Mouse (Mus musculus) adrenal gland, postnatal 4 days (tissue): ENCODE measurements around the gene Stpg4. TPM values are rescaled to one million over a fixed set of nuclear protein-coding genes. Genes with fewer than 3 reads are reported as not detected.

Experiments
- DNase-seq, 2 experiments: peaks; one replicate each; pipeline ENCODE4 v3.0.0; 2021 to 2022; ENCODE audit warnings: low spot score in 2 of 2, mixed read lengths in 2 of 2
- total RNA-seq, 2 experiments: library from RNA; stranded (reverse); gene quantifications; 2 replicates each; pipeline ENCODE4 v1.2.3; 2021

Stpg4 gene
- total RNA-seq, 2 experiments from 2014 or later, result 0.51 TPM; not detected in 1

DNA sequence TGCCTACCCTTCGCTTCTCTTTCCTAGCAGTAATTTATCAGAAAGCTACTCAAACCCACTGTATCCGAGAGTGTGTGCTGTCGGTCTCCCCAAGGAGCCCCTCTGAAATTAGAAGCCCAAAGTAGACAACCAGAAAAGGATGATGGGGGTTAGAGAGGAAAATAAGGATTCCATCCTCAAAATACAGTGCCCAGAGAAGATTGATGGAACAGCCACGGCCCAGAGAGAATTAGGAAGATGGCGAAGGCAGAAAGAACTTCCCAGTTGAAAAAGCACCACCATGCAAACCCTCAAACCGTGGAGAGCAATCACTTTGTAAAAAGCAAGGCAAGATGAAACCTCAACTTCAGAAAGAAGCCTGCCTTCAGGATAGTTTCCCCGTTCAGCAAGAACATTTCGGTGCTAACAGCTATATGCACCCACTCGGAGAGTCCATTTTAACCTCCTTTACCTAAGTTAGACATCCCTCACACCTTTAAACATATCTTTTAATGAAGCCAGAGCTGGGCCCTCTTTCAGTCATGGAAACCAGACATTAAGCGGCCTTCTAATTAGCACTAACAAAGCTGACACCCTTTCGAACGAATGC, 20.2 kb upstream of the Stpg4 start:
- DNase-seq, result no peak

DNA sequence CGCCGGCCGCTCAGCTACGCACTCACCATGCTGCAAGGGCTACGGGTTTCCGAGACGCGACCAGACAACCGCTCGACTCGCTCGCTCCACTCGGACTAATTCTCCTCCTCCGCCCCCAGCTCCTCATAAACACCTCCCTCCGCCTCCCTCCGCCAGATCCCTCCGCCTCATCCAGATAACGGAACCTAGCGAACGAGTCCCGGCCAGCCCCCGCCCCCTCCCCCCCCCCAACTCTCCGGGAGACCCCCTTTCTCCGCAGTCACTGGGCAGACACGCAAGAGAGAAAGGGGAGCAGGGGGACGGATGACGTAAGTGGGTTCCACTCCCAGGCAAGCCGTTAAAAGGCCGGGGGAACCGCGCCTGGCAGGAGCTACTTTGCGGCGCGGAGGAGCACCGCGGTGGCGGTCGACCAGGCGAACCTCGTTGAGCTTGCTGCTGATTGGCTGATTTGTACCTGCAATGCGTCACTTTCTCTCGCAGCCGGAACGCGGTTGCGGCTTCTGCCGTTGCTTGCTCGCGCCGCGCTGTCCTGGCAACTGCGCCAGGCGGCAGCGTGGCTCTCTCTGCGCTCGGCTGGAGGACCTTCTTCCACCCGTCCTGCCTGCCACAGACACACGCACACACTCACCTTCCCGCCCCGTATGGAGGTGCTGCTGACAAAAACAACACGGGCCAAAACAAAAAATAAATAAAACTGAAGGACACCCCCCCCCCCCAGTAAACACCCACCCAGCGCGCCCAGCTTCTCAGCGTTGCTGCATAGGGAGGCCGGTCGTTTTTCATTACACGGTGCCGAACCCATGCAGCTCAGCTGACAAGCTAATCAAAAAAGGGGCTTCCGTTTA, 19.4 kb upstream of the Stpg4 start, which contains the start of gene Calm2:
Gene Calm2 (minus strand): TSS at position 169 of the 845 bp plus-strand sequence.
- peak; percentile 95 to 97 for DNase-seq

DNA sequence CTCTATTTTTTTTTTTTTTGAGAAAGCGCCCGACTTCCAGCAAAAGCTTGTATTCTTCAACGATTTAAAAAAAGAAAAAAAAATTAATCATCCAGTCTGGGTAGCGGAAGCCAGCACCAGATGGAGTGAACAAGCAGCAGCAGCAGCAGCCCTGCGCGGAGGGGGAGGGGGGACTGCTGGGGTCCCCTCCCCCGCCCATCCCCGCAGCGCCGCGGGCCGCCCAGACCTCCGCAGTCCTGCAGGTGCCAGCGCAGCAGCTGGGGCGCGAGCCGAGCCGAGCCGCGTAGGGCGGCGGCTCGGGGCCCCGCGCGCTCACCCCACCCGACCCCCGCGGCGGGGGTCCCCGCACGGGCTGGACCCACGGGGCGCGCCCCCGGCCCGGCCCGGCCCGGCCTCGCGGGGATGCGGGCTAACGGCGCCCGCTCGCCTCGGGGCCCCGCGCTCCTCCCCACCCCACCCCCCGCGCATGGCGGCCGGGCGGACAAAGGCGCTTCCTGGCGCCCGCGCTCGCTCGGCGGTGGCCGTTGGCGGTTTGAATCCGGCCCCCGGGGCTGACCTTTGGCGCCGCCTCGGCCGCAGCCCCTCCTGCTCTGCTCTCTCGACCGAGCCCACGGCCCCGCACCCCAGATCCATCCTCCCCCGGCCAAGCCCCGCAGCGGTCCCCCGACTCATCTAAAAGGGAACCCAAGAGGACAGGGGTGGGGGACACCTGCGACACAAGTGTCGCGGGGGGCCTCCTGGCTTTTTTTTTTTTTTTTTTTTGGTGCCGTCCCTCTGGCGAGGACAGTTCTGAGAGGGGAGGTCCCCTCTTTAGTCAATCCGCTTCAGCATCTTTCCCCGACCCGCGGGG, 18.6 kb upstream of the Stpg4 start:
- peak in 1 of 2 experiments; percentile 36 for DNase-seq

DNA sequence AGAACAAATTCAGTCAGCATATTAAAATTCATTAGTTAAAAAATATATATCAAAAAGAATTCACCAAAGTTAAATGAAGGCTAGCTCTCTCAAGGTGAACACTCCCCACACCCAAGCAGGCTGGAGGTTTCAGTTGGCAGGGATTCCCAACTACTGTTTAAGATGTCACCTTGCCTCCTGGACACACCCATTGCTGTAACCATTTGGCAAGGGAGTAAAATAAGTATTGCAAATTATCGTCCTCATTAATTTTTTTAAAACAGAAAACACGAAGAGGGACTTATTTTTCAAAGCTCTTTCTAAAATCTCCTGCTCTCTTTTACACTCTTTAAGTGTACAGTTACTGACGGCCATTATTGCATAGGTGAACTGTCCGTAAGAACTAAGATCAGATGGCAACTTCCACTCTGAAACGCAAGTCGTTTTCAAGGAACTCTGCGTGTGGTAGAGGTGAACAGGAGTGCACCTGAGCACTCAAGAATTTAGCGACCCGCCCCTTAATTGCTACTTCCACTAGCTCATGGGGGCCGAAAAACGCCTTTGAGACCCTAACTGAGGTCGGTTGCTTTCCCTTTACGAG, 17.9 kb upstream of the Stpg4 start:
- DNase-seq, result no peak

DNA sequence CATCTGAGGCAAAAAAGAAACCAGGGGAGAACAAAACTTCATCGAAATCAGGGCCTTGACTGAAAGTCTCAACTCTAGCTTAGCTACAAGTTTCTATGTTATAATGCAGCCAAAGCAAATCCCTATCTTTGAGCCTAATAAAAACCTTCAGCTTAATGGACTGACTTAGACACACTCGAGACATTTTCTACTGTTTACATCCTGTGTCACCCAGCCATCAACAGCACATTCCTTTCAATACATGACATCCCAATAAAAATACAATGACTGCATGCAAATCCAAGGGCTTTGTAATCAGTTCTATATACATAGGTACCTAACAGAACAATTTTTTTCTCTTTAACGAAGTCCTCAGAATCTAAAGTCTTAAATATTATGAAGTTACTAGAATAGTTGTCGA, 17.2 kb upstream of the Stpg4 start:
- DNase-seq, result no peak

DNA sequence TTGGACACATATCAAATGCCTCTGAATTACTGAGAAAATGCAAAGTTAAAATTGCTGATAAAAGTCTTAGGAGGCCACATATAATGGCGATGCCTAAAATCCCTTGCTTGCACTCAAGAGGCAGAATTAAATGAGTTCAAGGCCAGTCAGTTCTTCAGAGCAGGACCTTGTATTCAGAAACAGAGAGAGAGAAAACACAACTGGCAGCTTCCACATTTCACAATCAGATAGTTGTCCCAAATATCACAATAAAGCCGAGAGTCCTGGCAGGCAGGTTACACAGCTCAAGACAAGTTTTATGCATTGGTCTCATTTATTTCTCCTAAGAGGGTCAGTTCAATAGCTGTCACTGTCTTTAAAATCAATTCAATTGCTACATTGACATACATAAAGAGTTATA, 14.0 kb upstream of the Stpg4 start:
- no peak for DNase-seq

DNA sequence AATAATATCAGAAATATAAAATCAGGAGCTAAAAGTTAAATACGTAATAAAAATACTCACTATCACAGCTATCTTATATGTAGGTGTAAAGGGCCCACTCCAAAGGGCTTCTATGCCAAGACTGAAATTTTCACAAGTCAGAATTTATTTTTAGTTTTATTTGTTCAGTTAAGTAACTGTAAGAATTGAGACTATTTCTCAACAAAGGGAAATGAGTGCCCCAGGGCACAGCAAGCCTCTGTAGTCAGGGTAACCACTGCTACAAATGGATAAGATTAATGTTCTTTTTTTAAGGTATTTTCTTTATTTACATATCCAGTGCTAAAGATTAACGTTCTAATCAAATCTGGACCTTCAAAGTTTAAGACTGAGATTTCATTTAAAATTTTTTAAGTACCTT, 11.9 kb upstream of the Stpg4 start:
- no peak for DNase-seq

DNA sequence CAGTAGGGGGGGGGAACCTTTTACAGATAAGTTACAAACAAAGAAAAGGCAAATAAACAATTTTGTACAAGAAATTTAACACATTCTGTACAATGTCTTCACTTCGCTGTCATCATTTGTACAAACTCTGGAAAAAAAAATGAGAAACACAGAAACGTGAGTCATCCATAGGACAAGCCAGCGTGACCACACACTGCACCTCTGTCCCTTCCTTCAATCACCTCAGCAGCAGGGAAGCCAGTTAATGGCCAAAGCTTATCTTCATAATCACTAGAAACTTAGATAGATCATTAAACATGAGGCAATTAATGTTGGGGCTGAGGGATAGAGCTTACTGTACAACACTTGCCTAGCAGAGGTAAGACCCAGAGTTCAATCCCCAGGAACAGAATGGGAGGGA, 6.4 kb upstream of the Stpg4 start:
- no peak for DNase-seq

DNA sequence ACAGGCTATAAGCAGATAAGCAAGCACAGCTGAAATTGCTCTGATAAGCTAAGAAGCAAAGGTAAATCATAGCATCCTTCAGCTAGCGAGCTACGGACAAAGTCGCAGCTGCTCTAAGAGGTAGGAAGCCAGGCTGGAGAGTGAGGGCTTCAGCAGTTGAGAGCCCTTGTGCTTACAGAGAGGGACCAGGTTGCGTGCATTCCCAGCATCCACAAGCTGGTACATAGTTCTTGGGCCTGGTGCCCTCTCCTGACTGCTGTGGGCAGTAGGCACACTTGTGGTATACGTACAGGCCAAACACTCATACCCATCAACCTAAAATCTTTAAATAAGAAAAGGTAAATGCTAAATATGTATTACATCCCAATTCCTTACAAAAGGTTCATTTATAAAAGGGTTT, 5.2 kb upstream of the Stpg4 start:
- DNase-seq, result no peak

DNA sequence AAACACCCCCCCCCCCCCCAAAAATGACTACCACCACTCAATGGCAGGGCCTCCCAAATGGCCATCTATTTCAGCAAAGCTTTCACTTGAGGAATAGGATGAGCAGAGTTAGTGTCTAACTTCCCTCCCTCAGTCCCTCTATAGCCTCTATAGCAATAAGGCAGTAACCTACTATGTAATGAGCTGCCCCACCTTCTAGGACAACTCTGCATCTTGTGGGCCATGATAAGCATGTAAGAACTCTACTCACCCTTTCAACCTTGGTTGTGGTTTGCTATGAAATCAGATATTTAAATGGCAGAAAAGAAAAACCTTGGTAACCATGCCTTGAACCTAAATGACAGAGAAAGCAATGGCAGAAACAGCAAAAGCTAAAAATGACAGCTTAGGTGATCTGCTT, 4.8 kb upstream of the Stpg4 start:
- DNase-seq, result no peak

DNA sequence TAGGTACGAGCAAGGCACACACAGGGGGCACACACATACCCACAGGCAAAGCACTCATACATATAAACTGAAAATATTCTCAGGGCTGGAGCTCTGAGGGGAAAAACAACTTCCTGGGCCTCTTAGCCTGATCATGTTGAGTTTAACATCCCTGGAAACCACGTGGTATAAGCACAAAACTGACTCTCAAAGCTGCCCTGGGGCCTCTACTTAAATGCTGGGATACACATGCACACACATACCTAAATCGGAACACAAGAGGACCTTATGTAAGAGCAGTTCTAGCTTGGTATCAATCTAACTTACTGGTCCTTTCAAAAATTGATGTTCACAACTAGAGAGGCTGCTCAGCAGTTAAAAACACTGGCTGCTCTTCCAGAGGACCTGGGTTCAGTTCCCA, 1.9 kb upstream of the Stpg4 start:
- no peak for DNase-seq

DNA sequence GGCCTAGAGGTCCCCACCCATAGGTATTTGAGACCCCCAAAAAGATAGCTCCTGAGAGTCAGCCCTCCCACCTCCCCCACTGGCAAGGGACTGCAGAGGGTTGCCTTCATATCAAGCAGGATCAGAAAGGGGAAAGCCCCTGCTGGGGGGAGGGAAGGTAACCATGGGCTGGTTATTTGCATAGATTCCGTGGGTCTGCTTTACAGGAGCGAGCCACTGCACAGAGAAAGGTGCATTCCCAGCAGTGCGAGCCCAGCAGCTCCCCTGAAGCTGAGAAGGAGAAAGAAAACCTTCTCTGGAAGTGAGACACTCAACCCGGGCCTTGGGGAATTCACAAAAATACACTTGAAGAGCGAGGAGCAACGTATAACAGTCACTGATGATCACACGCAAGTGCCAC, 9.5 kb downstream of the Stpg4 start:
- DNase-seq, result no peak

DNA sequence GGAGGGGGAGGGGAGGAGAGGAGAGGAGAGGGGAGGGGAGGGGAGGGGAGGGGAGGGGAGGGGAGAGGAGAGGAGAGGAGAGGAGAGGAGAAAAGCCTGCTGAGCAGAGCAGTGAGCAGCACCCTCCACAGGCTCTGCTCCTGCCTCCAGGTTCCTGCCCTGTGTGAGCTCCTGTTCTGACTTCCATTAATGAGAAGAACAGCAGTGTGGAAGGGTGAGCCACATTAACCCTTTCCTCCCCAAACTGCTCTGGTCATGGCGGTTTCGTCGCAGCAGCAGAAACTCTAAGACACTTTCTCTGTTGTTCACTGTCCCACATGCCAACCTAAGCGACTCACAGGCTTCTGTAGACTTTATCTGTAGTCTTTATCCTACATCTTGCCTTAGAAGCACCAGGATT, 20.9 kb downstream of the Stpg4 start:
- no peak for DNase-seq

DNA sequence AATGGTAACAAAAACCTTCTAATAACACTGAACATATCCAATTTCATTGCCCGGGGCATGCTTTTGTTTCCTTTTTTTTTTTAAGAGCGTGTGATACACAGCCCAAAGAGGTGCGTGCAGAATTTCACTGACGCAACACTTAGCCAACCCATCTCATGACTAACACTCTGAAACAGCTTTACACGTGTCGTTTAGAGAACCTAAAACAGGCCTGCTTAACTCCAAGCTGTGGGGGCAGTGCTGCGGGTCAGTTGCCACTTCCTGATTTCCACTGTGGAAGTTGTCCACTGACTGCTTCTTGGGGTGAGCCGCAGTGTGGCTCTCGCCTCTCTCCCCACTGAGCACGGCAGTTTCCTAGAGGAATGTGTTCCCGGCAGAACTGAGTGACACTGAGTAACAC, 22.0 kb downstream of the Stpg4 start:
- DNase-seq, result no peak

DNA sequence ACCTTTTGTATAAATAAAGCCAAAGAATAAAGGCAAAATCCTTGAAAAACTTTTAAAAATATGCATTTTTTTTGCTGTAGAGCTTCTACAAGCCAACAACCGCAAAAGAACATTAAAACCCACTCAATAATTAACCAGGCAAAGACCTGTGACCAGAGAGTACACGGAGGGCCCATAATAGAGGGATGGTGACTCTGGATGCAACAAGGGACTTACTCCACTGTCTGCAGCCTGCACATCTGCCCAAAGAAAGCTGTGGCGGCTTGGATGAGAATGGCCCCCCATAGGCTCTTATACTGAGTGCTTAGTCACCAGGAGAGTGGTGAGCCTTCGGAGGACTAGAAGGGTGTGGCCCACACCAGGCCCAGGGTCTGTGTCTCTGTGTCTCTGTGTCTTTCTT, 24.1 kb downstream of the Stpg4 start:
- no peak for DNase-seq

DNA sequence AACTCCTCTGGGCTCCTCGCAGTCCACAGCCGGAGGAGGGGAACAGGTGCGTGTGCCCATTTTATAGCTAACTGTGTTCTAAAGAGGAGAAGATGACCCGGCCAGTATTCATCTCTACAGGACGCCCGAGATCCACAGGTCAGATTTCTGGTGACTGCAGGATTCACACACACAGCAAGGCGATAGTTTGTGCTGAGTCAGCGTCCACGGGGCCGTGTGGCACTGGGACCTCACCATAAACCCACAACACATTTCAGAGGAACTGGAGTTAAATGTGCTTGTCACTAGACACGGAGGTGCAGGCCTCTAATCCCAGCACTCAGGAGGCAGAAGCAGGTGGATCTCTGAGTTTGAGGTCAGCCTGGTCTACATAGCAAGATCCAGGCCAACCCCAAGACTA, 25.1 kb downstream of the Stpg4 start:
- no peak for DNase-seq

DNA sequence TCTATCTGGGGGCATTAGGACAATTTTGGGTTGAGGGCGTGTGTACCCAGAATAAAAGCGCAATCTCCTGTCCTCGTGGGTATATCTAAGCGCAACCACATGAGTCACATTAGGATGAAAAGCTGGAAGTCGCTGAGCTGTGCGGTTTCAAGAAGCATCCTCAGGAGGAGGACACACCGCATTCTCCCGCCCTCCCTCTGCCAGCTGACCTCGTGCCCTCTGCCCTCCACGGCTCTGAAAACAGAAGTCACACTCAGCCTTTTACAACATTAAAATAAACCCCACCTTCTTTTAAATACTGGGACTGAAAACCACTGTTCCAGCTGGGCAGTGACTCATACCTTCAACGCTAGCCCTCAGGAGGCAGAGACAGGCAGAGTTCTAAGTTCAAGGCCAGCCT, 30.5 kb downstream of the Stpg4 start:
- no peak for DNase-seq

DNA sequence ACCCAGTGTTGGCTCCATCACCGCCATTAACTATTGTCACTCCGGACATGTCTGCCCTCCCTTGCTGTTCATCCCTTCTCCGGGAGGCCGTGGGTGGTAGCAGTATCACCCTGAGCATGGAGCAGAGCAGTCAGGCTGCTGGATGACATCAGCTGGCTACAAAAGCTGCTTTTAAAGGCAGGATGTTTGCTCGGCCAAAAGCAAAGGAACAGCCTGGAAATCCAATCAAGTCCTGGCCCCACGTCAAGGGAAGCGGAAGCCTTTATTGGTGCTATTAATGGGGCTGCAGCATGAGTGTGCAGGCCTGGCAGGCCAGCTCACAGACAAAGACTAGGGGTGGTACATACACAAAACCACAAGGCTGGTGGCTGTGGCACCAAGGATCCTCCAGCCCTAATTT, 36.3 kb downstream of the Stpg4 start:
- DNase-seq, result no peak

DNA sequence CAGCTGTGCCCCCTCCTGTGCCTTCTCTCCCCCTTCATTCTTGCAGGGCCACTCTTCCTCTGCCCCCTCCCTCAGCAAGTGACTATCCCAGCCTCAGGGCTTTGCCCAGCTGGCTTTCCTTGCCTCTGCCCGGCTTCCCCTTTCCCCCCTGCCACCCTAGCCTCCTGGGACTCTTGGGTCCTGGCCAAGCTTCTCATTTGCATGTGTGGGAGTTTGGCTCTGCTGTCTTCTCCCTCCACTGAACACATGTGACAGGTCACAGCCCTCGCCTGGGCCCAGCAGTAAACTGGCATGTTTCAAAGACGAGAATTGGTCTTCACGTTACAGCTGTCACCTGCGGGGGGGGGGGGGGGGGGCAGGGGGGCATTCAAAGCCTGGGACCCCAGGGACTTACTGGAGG, 40.5 kb downstream of the Stpg4 start:
- DNase-seq, result no peak

DNA sequence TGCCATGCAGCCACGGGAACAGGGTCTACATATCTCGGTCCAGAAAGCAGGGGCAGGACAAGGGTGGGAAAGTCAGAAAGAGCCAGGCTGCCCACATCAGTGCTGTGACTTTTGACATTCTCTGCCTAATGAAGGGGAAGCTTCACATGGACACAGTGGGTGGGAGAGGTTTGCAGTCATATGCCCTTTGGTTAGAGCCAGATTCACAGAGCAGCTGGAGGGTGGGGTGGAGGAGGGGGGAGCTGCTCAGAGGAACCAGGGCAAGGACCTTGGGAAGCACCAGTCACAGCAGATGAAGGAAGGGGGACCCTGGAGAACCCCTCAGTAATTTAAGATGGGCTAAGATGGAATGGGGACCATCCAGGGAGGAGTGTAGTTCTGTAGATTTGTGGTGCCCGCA, 41.7 kb downstream of the Stpg4 start:
- no peak for DNase-seq

DNA sequence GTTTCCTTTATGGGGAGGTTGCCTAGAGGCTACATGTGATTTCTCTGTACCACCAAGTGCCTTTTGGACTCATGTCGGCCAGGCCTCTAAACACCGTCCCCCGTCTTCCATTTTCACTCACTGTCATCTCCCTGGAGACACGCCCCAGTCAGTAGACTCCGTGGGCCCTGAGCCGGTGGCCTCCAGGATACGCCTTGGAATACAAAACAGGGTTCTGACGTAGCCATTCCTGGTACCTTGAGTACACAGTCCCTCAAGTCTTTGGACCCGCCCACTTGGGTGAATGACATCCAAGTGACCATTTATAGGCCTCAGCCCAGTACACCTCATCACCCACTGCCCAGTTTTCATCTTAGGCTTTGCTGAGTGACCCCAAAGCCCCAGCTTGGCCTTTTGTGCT, 46.9 kb downstream of the Stpg4 start:
- no peak for DNase-seq

DNA sequence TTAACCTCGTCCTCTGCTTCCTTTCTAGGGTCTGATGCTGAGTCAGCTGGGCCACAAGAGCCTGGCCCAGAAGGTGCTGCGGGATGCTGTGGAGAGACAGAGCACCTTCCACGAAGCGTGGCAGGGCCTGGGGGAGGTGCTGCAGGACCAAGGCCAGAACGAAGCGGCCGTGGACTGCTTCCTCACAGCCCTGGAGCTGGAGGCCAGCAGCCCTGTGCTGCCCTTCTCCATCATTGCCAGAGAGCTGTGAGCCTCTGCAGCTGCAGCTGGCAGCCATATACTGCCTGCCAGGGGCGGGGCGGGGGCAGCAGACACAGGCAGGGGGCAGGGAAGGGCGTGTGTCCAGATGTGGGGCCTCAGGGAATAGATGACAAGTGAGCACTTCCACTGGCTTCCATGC, 47.7 kb downstream of the Stpg4 start:
- DNase-seq, result no peak
